Mouse (Mus musculus) right cerebral cortex, postnatal 4 days (tissue): ENCODE results near the gene Nck2.
"Not testable (repeated sequence)": the region's sequence is repeated elsewhere in the genome, so short reads cannot be mapped to it uniquely, and the experiment has no call there.

Source experiments
- DNase-seq: peaks from one replicate; pipeline ENCODE4 v3.0.0-alpha.2; 2022

Gene Nck2

DNA sequence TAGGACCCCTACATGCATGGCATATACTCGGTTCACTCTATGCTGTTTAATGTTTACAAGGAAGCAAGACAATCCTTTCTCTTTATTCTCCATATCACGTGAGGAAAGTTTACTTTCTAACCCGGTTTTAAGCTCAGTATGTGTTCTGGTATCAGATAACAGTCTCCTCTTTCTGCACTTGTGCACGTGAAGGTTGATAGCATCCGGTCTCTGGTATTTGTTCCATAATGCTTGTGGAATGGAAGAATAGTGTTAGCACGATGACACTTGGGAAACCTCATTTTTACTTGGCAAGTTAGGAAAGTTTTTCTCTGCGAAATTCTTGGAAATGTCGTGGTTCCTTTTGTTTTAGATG is 58.4 kb downstream of the Nck2 start:
- no peak for DNase-seq

DNA sequence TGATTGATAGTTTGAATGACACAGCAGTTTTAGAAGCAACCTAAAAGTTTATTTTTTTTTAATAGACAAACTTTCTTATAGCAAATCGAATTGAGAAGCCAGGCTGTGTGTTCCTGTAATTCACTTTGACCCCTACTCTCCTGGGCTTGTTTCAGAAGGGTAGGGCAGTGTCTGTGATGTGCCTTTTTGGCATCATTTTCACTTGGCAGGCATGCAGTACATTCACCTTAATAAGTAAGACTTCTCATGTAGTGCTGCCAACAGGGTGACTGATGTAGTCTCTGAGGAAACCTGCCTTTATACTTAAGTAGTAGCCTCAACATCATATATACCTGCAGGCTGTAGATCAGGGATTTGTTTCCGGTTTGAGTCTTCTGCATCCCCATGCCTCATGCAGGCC is 58.9 kb downstream of the Nck2 start:
- no peak for DNase-seq

GRCm38 (mm10) chr1:43503676-43504075 is 59.3 kb downstream of the Nck2 start:
- DNase-seq = no peak

GRCm38 (mm10) chr1:43504235-43504634 is 59.9 kb downstream of the Nck2 start:
- DNase-seq = peak; percentile 26

DNA sequence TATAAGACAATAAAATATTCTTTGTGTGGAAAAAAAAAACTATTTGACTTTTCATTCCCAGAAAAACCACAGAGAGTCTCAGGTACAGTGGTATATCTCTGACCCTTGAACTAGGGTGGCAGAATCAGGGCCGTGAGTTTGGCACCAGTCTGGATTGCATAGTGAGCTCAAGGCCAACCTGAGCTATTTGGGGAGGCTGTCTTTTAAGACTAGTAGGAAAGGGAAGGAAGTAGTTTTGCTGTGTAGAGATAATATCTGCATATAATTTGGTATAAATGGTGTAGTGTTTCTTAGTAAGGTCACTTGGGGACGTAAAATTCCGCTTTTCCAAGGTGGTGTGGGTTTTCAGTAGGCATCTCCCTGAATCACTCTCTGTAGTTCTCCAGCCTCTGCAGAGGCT is 62.3 kb downstream of the Nck2 start:
- DNase-seq = no peak

DNA sequence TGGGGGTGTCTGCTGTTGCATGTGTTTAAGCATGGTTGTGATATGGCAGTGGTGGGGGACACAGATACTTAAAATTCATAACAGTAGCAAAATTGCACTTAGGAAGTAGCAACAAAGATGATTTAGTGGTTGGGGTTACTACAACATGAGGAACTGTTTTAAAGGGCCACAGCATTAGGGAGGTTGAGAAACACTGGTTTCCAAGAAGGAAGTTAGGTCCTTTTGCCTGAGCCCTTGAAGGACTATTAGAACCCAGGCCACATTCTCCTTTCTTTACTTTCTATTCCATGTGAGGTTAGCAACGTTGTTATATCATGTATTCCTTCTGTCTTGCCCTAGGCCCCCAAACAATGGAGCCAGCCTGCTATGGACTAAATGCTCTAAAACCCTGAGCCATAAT is 63.4 kb downstream of the Nck2 start:
- no peak for DNase-seq

- peak; percentile 17 for DNase-seq
Observed at GRCm38 (mm10) chr1:43511256-43511655, 66.9 kb downstream of the Nck2 start.

DNA sequence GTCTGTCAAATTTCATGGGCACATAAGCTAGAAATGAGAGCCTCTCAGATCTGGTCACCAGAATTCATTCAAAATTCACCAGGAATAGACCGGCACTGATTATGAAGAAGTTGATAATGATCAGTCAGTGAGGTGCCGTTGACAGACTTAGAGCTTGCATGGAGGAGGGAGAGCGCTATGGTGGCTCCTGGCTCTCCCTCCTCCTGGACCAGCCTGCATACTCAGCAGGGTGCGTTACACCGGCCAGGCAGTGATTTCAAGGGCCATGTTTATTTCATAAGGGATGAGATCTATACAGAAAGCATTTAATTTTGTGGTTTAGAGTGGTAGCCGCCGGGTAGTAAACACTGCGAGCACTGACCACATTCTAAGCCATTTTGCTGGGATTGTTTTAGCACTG is 67.3 kb downstream of the Nck2 start:
- no peak for DNase-seq

- DNase-seq = no peak
Observed at GRCm38 (mm10) chr1:43517405-43517804, 73.0 kb downstream of the Nck2 start.

GRCm38 (mm10) chr1:43520216-43520988 is 76.0 kb downstream of the Nck2 start:
- no peak for DNase-seq

- no peak for DNase-seq
Observed at GRCm38 (mm10) chr1:43520989-43521371, 76.6 kb downstream of the Nck2 start.

GRCm38 (mm10) chr1:43521512-43521911 is 77.1 kb downstream of the Nck2 start:
- no peak for DNase-seq

GRCm38 (mm10) chr1:43521950-43522349 is 77.6 kb downstream of the Nck2 start:
- no peak for DNase-seq

DNA sequence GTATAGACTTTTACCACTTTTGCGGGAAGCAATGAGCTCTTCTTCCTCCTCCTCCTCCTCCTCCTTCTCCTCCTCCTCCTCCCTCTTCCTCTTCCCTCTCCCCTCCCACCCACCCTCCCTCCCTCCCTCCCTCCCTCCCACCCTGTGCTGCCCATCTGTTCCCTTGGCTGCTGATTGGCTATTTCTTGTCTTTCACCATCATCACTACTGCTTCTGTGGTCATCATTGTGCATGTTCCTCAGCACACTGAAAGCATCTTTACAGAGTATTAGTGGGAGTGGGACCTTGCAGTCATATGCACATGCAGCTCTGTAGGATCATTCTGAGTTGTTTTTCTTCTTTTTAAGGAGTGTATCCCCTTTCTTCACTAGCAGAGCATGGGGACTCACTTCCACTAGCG is 78.6 kb downstream of the Nck2 start:
- DNase-seq = no peak

GRCm38 (mm10) chr1:43524332-43524731 is 80.0 kb downstream of the Nck2 start:
- no peak for DNase-seq

DNA sequence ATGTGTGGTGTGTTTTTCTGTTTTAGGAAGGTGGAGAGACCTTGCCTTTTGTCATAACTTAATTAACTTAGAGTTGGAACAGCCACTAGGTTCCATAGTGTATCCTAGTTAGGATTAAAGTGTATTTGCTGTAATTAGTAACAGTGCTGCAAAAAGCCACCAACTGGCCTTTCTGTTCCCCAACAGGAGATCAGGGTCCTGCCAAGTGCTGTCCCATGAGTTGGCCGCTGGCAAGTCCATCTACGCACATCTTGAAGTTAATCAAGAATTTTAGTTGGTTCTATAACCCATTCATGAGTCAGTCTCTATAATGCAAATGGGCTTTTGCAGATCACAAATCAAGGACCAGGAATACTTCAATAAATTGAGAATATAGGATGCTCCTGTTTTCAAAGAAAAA is 83.9 kb downstream of the Nck2 start:
- no peak for DNase-seq

- no peak for DNase-seq
Observed at GRCm38 (mm10) chr1:43529086-43529485, 84.7 kb downstream of the Nck2 start.

DNA sequence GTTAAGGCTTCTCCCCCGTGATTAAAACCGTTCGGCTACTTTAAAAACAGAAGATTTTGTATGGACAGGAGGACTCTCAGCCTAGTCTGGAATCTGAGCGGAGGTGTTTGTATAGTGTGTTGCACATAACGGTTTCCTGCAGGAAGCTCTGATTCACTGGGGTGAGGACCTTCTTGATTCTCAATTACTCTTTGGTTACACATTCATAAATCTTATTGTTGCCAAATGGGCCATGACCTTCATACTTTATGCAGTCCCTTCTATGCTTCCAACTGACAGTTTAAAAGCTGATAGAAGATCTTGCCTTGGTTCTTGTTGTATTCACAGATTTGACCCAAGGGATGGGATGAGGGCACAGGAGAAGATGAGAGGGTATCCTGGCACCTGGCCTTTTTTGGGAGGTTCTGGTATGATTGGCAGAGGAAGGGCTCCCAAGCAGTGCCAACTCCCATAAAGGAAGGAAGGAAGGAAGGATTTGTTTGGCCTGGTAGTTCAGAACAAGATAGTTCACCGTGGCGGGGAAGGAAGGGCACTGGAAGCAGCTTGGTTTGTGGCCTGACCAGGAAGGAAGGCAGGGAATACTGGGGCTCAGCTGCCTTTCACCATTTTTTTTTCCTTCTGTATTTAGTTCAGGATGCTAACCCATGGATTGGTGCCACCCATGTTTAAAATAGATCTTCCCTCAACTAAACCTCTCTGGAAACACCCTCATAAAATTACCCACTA is 86.1 kb downstream of the Nck2 start:
- no peak for DNase-seq

- no peak for DNase-seq
Observed at GRCm38 (mm10) chr1:43531307-43531706, 86.9 kb downstream of the Nck2 start.

- no peak for DNase-seq
Observed at GRCm38 (mm10) chr1:43532279-43532678, 87.9 kb downstream of the Nck2 start.

DNA sequence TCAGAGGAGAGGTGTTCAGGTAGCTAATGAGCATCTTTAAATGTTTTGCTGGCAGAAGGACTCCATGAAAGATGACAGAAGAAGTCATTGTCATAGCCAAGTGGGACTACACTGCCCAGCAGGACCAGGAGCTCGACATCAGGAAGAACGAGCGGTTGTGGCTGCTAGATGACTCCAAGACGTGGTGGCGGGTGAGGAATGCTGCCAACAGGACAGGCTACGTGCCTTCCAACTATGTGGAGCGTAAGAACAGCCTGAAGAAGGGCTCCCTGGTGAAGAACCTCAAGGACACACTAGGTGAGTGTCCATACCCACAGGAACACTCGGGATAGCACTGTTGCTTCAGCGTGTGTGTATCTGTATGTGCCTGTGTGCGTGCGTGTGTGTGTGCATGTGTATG is 89.1 kb downstream of the Nck2 start:
- not testable (repeated sequence) for DNase-seq

DNA sequence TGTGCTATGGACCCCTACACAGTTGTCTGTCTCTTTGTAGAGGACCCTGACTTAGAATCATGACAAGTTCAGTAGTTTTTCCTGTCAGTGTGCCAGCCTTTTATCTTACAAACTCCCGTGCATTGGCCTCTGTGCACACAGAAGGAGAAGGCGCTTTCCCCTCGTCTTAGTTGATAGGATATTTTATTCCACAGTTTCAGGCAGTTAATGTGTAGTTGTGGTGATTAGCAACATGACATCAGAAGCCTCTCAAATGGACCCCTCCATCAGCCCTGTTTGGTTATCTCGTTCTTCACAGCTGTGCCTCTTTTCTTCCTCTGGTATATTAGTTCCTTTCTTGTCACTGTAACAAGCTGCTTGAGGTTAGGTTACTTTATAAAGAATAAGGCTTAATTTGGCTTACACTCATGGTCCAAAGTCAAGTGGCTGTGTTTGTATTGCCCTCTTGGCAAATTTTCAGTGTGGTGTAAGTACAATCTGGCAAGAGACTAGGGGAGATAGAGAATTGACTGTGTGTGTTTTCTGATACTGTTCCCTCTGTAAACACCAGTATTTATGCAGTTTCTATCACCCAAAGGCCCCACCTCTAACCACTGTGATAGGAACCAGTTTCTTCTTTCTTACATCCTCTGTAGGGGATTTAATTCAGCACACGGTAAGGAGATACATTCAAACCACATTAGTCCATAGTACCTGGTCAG is 89.8 kb downstream of the Nck2 start:
- DNase-seq = no peak

DNA sequence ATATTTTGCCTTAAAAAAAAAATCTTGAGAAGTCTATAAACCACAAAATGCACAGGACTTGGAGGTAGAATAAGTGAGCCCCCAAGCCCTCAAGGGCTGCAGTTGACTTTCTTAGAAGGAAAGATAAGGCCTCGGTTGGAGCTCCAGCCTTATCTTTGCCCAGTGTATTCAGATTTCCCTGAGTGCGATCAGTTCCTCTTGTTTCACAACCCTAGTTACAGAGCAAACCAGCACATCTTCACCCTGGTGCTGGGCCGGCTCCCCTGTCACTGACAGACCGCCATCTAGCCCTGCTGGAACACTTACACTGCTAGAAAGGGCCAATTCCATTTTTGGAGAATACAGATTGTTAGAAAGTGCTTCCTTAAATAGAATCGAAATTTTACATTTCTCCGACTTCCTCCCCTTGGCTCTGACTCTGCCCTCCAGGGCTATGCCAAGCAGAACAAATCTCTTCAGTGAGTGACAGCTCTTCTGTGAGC is 91.2 kb downstream of the Nck2 start:
- no peak for DNase-seq

DNA sequence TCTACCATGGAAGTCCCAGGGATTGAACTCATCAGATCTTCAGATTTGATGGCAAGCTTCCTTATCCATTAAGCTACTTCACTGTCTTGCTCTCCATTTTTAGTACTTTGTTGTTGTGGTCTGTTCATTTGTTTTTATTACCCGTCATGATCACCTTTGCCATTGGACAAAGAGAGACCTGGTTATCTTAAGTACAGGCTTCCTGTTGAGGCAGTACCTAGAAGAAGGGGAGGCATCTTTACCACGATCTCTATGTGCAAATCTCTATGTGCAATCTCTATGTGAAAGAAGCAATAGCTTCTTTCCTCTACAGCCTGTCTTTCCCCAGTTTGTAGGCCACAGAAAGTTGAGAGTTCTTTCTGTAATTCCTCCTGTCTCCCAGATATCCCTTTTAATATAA is 91.9 kb downstream of the Nck2 start:
- no peak for DNase-seq
